Mouse (Mus musculus): Measurements from ENCODE around the gene March6.

- no peak for TF ChIP-seq CTCF (IDR thresholded peaks at IDR 0.05; ENCODE audit: control insufficient read depth, insufficient read depth, insufficient replicate concordance, low read depth, low read length)
- TF ChIP-seq POLR2A (IDR thresholded peaks at IDR 0.05; ENCODE audit: control insufficient read depth, low read depth, low read length) = no peak
These were observed 16.6 kb upstream of the March6 start for GRCm38 (mm10) chr15:31547421-31547820.

All from testis, adult 2 months (tissue).